Mouse (Mus musculus): ENCODE data around the gene Serinc3. TPM values are rescaled to one million over a fixed set of nuclear protein-coding genes. Genes with fewer than 3 reads are reported as not detected.
"Not testable (repeated sequence)": the region's sequence is repeated elsewhere in the genome, so short reads cannot be mapped to it uniquely, and the experiment has no call there.

The Serinc3 gene
- 292 and 419 TPM in 2 replicates for polyA plus RNA-seq (2012; rRNA removed)

DNA sequence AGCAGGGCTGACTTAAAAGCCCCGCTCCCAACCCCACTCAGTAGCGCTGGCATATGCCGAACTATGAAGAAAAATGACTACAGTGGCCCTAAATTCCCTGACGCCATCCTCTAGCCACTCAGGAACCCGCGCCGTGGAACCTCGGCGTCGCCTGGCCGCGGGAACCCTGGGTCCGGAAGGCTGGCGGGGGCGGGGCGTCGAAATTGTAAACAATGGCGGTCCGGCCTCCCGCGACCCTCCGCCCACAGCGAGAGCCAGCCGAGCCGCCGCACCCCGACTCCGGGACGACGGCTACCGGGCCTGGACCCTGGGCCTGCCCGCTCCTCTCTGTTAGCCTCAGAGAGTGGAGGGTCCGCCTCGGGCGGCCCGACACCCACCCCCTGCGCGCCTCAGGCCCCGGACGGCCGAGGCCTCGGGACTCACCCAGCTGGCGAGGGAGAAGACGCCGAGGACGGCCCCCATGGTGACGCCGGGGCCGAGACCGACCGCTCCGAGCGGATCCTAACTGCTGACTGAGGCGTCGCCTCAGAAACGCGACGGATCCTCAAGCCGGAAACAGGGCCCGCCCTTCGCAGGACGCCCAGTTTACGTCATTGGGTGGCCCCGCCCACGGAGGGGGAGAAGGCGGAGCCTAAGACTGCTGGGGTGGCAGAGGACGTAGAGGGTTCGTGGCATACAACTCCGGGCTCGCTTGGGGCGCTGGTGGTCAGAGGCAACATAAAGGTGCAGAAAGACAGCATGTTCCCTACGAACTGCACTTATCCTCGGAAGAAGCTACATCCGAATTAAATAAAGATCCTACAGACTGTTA lies at the start of gene Serinc3:
TSS of gene Serinc3 (minus strand) at position 557 of the 811 bp plus-strand sequence.
- DNase-seq (ENCODE audit: low read depth, low spot score) = peak; percentile 93
- under 1% methylated on average over 74 of the region's 74 CpGs for WGBS

DNA sequence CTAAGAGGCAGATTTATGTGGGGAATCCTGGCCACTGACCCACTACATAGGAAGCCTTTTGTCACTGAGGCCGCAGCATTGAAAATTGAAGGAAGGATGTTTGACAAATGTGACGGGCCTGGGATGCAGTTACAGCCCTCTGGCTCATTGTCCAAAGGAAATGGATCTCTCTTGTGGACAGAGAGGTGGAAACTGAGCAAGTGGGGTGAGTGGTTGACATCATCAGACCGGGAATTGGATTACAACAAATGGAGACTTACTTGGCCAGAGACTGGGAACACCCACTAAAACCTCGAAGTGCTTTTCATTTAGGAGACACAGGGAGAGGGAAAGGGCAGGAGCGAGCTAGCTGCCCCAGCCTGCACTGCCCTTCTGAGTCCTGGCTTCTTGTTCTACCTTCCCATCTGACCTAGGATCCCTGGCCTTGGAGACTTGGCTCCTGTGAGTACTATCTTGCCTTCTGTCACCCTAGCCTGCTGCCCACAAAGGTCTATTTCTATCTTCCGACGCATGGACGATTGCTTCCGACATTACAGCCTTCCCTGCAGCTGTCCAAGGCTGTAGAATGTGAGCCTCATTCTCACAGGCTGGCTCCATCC lies 48.9 kb upstream of the Serinc3 start:
- 62% methylated on average over 9 of the region's 9 CpGs for WGBS
- DNase-seq (ENCODE audit: low read depth, low spot score) = no peak

DNA sequence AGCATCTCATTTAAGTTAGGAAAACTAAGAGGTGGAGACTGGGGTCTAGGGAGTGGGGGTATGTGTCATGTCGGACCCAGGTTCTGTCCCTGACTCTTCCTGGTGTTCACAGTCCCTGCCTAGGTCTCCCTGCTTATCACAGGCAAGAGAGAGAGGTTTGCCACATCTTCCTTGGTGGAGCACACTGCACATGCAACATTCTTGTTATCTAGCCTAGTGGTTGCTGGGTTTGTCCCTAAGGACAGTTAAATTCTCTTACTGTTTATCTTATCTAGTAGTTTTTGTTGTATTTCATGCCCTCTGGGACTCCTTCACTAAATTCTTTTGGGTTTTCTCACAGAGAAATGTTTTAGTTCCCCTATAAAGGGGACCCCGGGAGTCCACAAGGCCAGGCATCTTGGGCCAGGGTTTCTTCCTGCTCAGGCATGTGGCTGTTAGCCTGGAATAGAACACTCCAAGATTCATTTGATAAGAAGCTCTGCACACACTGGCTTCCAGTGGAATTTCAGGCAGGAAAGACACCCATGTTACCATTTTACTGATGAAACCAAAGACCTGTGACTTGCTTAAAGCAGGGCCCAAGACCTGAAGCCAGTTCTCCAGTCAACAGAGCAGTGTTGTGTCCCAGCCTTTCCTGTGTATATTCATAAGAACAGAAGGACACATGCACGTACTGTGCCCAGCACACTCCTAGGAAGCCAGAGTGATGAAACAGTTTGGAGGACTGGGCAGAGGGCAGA lies 48.1 kb upstream of the Serinc3 start:
- 71% methylated on average over 3 of the region's 3 CpGs for WGBS
- no peak for DNase-seq (ENCODE audit: low read depth, low spot score)

DNA sequence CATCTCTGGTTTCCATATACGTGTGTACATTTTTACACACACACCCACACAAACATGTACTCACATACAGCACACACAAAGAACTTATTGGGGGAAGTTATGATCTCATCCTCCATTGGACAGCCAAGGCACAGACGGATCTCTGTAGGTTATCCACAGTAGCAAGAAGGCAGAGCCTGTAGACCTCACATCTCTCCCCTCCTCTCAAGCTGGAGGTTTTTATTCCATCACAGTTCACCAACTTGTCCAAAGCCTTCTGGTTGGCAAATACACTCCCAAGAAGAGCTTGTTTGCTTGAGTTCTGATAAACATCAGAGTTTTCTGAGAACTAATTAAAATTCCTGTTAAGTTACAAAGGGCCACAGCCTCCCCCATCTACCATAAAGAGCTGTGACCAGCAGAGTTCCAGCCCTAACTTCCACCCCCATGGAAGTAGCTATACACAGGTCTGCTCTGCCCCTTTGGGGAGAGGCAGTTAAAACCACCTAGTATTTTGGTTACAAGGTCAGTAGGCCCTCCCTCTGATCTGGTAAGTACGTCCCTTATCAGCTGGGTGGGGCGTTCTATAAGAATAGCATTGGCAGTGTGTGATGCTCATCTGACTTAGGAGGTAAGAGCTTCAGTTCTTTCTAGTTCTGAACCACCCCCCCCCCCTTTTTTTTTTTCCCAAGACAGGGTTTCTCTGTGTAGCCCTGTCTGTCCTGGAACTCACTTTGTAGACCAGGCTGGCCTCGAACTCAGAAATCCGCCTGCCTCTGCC lies 47.1 kb upstream of the Serinc3 start:
- 68% methylated on average over 6 of the region's 6 CpGs for WGBS
- no peak for DNase-seq (ENCODE audit: low read depth, low spot score)

DNA sequence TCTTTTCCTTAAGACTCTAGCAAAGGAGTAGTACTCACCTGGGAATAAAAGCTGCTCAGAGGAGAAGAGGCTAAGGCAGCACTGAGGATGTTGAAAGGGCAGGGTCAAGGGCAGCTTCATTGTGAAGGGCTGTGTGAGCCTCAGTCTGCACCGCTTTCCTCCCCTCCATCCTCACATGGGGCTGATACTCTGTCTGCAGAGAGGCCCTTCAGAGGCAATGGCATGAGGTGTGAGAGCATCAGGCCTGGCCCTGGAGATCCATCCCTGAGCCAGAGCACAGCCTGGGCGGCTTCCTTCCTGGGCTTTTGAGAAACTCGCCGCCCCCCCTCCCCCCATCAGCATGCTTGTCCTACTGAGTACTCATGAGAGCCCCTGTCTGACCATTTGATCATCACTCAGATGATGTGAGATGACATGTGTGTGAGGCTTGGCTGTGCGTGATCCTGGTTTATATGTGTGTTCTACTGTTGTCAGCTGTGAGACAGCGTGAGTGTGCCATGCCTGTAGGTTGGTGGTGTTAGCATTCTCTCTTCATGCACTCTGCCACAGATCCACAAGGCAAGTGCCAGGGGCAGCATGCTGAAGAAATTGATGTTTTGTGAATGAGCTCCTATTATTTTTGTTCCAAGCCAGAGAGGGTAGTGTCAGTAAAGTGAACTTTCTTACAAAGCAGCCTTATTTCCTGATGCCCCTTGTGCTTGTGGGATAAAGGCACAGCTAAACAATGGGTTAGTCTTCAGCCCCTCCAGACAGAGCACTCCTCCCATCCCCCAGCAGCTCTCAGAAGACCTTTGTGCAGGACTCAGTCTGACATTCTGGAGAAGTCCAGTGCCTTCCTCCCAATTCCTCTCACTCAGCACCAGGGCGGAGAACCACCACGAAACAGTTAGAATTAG lies 45.7 kb upstream of the Serinc3 start:
- 89% methylated on average over 8 of the region's 8 CpGs for WGBS
- no peak for DNase-seq (ENCODE audit: low read depth, low spot score)

DNA sequence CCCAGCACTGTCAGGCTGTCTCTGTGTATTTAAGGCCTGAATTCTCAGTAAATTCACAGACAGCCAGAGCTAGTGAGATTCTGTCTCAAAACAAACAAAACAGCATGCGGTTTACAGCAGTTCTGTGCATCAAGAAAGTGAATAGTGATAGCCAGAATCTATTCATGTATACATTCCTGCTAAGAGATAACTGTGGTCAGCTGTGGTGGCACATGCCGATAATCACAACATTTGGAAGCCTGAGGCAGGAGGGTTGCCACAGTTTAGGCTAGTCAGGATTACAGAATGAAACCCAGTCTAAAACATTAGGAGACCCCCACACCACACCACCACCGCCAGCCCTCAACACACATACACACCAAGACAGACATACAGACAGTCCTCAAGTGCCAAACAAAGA lies 44.8 kb upstream of the Serinc3 start:
- 76% methylated on average over 3 of the region's 3 CpGs for WGBS
- no peak for DNase-seq (ENCODE audit: low read depth, low spot score)

DNA sequence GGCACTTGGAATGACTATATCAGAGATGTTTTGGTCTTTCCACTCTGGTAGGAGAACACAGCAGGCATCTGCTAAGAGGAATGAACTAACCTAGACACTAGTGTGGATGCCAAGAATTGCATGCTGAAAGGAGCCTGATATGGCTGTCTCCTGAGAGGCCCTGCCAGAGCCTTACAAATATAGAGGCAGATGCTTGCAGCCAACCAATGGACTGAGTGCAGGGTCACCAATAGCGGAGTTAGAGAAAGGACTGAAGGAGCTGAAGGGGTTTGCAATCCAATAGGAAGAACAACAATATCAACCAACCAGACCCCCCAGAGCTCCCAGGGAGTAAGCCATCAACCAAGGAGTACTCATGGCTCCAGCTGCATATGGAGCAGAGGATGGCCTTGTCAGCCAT lies 43.4 kb upstream of the Serinc3 start:
- WGBS = 100% methylated on average over 1 of the region's 1 CpGs
- DNase-seq (ENCODE audit: low read depth, low spot score) = not testable (repeated sequence)

DNA sequence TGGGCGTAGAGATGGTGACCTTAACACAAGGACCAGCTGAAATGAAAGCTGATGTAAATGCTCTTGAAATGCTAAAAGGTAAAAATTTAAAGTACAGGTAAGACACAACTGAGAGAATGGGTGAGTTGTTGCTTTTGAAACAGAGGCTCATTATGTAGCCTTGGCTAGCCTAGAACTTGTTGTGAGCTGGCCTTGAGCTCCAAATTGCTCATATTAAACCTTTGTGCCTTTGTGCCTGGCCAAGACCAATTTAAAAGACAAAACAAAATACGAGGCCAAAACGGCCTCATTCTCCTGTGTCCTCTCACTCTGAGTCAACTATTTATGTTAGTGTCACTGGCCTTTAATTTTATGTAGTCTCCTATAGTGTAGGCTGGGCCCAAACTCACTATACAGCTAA lies 42.0 kb upstream of the Serinc3 start:
- WGBS = 51% methylated on average over 3 of the region's 3 CpGs

DNA sequence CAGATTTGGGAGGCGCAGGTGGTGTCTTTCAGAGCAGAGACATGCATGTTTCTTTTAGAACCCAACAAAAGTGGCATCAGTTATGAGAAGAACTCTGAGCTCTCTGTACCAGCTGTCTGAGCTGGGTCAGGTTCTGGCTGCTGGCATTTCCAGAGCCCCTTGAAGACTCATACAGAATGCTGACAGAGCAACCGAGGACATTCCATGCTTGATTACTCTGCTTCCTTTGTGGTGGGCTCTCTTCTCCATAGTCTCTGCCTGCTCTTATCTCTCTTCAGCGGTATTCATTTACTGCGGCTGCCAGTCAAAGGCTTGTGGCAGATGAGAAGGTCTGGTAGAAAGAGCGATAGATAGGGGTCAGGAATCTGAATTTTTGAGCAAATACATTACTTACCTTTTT lies 41.3 kb upstream of the Serinc3 start:
- 81% methylated on average over 5 of the region's 5 CpGs for WGBS
- no peak for DNase-seq (ENCODE audit: low read depth, low spot score)

More for the DNA sequence above, 42.0 kb upstream of the Serinc3 start:
- DNase-seq (ENCODE audit: low read depth, low spot score) = no peak

DNA sequence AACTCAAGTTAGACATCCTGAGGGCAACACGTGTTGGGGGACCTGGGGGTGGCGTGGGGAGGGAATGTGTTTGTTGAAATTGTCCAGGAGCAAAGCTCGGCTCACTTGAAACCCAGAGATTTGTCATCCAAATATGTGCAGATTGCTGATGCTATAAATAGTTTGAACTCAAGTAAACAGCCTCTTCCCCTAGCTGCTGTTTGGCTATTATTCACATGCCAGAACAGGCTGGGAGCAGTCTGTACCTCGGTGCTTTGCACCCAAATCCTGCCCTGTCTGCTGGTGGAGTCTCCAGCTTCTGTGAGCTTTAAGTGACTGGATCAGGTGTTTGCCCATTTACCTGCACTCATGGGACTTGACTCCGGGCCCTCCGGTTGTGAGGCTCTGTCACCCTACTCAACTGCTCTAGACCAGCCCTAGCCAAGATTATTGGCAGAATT lies 40.9 kb upstream of the Serinc3 start:
- no peak for DNase-seq (ENCODE audit: low read depth, low spot score)
- WGBS = 40% methylated on average over 6 of the region's 6 CpGs

DNA sequence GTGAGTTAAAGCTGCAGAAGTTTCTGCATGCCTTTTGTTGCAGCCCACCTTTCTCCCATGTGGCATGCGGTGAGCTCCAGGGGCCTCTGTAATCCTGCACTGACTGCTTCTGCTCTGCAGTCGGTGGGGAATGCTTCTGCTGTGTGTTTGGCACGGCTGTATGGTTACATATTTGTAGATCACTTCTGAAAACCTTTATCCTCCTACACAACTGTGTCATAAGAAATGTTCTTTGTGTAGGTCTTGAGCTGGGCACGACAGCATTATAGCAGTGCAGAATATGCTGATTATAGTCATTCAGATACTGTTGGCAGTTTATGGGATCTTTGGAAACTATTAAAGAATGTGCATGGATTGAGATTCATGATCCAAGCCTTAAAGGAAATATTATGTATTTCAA lies 40.4 kb upstream of the Serinc3 start:
- 38% methylated on average over 4 of the region's 4 CpGs for WGBS
- DNase-seq (ENCODE audit: low read depth, low spot score) = no peak

DNA sequence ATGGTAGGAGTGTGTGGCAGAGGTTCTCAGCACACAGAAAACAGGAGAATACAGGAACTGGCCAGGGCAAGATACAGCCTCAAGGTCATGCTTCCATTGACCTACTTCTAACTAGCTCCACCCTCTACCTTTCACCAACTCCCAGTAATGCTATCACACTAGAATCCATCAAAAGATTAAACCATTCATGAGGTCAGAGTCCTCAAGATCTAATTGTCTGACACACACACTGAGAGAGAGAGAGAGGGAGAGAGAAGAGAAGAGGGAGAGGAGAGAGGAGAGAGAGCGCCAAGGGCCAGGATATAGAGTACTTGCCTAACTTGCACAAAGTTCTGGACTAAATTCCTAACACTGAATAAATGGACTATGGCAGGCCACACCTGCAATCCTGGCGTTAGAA lies 37.4 kb upstream of the Serinc3 start:
- WGBS = 56% methylated on average over 2 of the region's 2 CpGs

DNA sequence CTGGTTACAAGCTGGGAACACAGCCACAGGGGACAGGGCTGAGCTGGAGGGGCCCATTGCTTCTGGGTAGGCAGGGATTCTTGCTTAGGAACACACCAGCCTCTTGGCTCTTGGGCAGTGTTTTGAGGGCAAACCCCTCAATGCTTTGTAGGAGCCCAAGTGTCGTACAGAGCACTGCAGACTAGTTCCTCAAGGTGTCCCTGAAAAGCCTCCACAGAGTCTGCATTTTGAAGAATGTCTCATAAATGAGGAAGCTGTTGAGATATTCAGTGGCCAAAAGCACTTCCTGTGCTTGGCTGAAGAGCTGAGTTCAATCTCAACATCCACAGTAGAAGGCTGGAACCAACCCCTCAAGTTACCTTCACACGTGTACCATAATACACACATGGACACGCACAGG lies 31.8 kb upstream of the Serinc3 start:
- 86% methylated on average over 3 of the region's 3 CpGs for WGBS
- DNase-seq (ENCODE audit: low read depth, low spot score) = no peak

More for the DNA sequence above, 37.4 kb upstream of the Serinc3 start:
- DNase-seq (ENCODE audit: low read depth, low spot score) = no peak

DNA sequence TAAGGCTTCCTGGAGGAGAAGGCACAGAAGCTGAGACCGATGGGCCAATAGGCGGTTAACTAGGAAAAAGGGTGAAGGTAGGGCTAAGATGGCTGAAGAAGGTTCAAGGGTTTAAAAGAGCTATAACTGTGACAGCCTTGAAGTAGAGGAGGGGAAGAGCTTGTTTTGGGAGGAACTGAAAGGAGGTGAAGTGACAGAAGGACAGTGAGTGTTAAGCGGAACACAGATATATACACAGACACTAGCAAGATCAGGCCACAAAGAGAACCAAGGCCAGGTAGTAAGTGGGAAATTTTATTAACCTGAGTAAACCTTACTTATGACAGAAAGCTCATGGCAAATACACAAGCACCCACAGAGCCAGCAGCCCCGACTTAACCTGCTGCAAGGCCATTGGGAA lies 31.4 kb upstream of the Serinc3 start:
- no peak for DNase-seq (ENCODE audit: low read depth, low spot score)
- WGBS = 73% methylated on average over 4 of the region's 4 CpGs

DNA sequence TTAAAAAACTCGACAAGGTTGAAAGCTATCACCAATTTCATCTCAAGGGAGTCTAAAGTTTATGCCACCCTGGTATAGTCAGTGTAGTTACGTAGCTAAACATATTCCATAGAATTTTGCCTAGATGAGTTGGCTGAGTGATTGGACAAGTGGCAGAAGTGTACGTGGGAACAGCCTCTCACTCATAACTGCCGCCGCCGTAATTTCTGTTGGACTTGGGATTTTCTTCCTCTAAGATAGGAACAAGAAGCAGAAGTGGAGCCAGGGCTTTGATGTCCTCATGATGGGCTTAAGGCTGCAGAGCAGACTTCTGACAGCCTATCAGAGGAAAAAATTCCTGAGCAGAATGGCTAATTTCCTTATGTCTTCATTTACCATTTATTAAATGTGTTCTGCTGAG lies 30.7 kb upstream of the Serinc3 start:
- WGBS = 55% methylated on average over 6 of the region's 6 CpGs
- DNase-seq (ENCODE audit: low read depth, low spot score) = no peak

DNA sequence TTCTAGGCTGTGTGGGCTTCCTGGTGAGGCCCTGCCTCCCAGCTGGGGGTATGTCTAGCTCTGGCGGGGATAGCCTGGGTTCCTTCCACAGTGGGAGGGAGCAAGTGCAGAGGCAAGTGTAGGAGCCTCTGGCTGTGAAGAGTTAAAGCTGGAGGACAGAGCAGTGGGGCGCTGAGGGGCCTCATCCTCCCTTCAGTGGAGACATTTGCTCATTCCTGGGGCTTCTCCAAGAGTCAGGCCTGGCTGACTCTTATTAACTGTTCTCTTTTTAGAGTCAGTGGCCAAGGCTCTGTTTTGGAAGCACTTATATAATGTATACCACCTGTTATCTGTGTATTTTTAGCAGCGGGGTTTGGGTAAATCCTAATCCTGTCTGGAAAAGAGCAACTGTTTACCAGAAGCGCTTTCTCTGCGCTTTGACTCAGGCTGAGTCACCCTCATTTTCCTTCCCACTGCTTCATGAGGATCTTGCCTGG lies 30.3 kb upstream of the Serinc3 start:
- WGBS = 56% methylated on average over 5 of the region's 5 CpGs
- DNase-seq (ENCODE audit: low read depth, low spot score) = no peak

DNA sequence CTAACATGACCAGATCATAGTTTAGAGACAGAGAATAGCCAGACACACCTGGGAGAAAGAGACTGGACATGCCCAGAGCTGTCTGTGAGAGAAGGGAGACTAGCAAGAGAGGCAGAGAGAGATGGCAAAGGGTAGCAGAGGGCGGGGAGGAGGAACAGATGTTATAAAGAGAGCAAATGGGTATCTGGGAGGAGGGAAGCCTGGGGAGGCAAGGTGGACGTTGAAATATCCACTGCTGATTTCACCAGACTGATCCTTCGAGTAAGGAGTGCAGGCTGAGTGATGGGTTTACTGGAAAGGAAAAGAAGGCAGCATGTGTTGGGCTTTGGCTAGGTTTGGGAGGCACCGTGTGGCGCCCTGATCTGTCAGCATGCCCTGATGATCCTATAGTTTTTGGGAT lies 29.5 kb upstream of the Serinc3 start:
- 59% methylated on average over 5 of the region's 5 CpGs for WGBS

DNA sequence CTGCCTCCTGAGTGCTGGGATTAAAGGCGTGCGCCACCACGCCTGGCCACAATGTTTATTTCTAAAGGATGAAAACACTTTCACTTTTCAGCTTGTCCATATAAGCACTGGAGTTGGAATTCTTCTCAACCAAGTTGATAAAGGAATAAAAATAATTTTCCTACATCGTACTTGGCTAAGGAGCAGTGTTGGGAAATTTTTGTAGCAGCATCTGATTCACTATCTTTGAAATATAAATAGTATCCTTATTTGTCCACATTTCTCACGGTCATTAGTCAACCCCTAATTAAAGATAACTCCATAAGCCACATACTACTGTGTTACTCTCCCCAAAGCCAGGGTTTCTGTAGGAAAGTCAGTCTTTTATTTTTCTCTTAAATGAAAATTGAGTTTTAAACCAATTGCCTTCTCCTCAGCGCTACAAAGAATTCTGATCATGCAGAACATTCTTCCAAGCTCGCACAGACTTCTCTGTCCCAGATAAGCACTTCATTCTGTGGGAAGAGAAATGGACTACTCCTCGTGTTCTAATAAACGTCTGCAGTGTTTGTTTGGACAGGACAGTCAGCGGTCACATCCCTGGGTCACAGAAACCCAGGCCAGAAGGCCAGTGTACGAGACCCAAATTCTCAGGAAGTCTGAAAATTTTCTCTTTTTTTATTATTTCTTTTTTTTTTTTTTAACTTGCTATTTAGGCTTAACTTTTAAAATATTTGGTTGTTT lies 26.1 kb upstream of the Serinc3 start:
- DNase-seq (ENCODE audit: low read depth, low spot score) = no peak
- 73% methylated on average over 11 of the region's 11 CpGs for WGBS

More for the DNA sequence above, 29.5 kb upstream of the Serinc3 start:
- no peak for DNase-seq (ENCODE audit: low read depth, low spot score)

Data from large intestine, adult 2 months (tissue).